Mouse (Mus musculus) embryo, embryonic 10.5 days (tissue): ENCODE results near the gene Arl3.
A peak's percentile ranks its signal among the peaks of the same experiment; 100 is the strongest.

Experiments
- DNase-seq: peaks from one replicate; pipeline ENCODE4 v3.0.0-alpha.2; 2015; ENCODE audit warnings: low spot score

Arl3 gene

DNA sequence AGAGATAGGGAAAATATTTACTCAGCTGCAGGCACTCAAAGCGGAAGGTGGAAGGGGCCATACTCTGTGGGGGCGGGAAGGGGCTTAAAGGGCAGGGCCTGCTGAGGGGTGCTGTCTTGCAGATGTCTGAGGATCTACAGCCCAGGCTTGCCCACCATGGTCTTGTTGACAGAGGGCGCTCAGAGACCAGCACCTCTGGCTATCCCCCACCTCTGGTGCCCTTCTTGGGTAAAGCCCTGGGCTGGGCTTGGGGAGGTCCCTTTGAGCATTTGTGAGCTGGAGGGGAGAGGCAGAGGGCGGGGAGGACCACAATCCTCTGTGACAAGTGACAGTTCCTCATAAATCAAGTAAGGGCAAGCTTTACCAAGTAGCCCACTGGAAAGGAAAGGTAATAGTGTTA, 39.9 kb downstream of the Arl3 start:
- peak; percentile 50 for DNase-seq

DNA sequence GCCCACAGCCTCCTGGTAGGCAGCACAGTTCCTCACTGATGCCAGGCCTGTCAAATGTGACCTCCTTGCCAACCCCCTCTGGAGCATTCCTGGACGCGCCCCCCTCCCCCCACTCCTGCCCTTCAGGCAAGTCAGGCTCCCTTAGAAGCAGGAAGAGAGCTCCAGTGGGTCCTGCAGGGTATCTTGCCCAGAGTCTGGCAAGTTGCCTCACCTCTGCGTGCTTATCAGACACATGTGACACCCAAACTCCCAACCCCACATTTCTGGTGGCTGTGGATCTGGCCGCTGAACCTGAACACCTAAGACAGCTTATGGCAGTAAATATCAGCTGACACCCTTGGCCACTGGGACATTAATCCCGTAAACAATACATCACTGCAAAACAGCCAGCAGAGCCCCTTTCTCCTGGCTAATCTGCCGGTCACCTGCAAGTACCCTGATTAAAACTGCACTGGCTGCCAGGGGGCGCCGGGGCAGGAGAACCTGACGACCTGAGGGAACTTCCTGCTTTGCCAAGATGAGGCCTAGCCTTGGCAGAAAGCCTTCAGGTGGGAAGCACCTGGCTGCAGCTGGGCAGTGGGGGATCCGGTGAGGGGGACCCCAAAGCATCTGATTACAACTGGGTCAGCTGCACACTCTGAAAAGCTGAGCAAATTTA, 40.8 kb downstream of the Arl3 start:
- peak; percentile 26 for DNase-seq

DNA sequence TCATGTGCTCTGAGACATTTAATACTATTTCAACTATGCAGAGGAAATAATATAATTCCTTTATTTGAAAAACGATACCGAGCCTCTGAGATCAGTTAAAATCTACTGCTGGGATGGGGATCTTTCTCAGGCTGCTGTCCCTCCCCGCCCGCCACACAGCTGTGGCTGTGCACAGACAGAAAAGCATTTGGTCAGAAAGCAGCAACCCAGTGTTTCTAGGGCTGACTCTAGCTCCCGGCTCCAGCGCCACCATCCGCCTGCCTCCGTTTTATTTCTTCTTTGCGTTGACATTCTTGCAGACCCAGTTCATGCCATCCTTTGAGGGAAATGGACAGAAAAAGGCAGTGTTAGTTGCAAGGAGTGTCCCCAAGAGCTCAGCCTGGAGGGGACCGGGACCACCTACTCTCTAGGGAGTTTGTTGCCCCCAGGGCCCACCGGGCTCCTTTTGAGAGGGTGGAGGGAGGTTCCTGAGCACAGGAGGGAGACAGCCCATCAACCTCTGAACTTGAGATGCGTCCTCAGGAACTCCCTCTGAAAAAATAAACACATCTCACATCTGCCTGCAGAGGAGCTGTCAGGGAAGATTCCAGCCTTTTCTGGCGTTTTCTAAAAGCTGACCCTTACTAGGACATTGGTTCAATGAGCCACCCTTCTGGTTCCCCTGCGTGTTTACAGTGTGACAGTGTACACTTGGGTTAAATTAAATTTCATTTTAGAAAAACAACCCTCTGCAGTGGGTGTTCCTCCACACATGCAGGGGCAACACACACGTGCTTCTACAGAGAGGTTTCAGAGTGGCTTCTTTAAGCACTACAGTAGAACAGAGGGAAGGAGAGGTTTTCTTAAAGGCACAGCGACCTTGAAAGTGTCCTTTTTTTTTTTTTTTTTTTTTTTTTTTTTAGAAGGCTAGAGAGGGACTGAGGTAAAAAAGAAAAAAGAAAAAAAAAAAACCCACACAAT, 41.6 kb downstream of the Arl3 start:
- DNase-seq: peak; percentile 34

DNA sequence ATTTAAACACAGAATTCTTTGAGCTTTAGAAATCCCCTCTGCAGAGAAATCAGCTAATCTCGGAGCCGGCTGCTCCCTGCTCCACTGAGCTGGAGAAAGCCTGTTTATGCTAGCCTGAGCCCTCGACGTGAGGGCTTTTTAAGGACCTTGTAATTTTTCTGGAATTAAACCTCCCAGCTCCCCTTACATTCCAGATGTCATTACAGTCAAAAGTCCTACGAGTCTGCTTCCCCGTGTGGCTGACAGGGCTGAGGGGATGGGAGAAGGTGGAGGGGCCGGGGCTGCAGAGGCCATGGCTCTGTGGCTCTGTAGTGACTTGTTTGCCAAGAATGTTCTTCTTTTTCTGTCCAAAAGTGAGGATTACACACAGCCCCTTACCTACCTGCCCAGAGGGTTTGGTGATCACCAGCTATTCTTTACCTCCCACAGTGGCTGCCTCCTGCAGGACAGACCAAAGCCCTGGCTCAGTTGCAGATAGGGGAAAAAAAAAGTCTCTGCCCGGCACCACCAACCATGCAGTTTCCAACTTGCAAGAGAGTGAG, 42.5 kb downstream of the Arl3 start:
- DNase-seq: no peak

DNA sequence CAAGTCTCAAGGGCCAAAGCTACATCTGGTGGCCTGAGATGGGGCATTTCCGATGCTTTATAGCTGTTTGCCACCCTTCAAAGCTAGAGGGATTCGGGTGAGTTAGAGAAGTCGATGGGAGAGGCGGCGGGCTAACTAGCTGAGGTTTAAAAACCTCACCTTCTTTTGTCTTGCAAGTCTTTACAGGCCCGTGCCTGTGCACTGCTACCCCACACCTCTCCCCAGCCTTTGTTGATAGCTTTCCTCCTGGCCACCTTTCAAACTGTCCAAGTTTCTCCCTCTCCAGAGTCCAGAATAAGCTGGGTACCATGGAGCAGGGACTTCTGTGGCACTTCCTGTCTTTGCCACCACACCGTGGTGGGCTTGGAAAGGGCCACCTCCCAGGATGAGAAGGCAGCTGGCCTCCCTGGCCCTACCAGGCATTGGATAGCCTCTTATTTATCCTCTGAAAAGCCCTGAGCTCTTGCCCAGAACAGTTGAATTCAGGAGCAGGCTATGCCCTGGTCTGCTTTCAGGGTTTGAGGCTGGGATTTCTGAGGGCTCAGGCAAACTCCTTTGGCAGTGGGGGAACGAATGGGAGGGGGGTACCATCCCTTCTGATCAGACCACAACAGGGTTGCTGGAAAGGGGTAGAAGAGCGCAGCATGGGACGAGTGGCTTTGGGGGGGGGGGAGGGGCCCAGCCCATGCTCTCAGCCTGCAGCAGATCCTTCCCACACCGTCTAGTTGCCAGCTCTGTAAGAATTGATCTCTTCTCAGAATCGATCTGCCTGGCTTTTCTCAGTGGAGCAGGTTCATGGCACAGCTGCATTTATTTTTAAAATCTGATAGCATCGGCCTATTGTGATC, 43.2 kb downstream of the Arl3 start:
- no peak for DNase-seq

DNA sequence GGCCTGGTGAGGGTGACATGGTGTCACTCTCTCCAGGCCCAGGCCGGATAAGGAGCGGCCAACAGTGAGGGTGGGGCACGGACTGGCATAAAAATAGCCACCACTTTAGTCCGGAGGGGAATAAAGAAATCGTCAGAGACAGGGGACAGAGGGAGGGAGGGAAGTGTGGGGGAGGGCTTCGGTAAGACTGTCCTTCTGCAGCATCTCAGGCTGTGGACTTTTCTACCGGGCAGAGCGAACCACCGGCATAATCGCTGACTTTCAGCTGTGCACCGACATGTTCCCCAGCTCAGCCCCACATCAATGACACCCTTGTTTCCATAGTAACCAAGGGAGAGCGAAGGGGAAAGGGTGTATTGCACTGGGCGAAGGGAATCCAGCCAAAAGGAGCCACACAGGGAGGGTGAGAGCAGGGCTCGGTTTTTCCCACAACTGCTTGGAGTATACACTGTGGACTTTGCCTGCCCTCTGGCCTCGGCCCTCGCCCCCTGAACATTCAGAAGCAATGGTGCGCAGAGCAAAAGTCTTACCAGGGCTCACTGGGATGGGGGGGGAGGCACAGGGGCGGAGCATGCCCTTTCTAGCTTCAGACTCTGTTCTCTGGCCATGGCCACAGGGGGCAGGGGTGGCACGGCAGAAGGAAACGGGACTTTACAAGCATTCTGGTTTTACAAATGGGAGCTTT, 44.3 kb downstream of the Arl3 start:
- peak; percentile 84 for DNase-seq

DNA sequence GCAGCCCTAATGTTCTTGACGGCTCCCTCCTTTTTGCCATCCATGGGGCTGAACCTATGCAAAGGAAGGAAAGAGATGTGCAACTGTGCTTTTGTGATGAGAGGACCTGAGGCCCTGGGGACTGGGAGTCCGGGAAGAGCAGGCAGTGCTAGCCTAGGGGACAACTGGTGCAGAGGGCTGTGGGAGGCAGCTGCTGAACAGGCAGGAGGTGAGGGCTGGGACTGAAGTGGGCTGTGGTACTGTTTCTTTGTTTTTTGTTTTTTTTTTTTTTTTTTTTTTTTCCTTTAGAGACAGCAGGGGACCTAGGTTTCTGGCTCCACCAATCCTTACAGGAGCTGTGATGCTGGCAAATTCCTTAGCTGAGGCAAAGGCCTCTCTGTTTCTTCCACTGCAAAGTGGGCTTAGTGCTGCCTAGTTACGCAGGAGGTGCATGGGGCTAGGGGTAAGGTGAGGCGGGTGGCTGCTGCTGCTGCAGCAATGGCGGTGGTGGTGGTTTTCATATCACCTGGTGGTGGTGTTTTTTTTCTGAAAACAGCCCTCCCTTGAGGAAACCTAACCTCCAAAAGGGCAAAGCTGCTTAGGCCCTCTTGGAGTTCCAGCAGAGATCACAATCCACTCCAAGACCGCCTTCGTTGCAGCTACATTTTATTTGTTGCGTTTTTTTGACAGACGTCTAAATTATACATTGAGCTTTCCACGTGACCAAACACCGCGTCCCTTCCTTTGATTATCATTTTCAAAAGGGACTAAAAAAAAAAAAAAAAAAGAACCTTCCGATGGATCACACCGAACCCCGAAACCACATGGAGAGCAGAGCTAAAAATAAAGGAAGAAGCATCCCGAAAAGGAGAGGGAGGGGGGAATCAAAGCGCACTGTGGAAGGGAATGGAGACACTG, 45.1 kb downstream of the Arl3 start:
- no peak for DNase-seq

DNA sequence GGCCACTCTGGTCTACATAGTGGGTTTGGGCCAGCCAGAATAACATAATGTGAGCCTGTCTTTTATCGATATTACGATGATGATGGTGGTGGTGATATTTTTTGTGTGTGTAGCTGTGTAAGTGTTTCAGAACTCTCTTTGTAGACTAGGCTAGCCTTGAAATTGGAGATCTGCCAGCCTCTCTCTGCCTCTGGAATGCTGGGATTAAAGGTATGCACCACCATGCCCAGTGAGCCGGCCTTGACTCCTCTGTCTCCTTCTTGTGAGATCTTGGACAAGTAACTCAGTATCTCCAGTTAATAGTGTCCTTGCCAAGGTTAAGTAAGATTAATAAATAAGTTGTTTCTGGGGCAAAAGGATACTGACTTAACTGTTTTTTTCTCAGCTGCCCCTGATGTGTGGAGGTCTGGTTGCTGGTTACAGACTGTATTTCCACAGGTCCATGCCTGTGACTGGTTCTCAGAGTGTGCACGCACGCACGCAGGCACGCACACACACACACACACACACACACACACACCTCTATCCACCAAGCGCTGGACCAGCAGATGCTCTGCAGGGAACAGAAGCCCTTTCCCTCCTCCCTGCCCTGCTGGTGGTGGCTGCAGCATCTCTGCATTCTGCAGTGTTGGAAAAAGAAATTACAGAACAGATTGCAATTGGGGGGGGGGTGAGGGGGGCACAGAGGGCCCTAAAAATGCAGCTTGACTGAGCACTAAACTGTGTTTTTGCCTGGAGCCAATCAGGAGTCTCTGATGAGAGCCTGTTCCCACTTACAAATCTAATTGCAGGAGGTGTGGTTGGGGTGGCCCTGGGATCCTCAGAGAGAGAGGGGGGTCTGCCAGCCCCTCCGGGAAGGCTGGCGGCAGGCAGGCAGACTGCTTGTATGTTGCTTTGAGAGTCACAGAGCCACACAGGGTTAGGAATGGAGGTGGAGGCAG, 47.0 kb downstream of the Arl3 start:
- DNase-seq: no peak

DNA sequence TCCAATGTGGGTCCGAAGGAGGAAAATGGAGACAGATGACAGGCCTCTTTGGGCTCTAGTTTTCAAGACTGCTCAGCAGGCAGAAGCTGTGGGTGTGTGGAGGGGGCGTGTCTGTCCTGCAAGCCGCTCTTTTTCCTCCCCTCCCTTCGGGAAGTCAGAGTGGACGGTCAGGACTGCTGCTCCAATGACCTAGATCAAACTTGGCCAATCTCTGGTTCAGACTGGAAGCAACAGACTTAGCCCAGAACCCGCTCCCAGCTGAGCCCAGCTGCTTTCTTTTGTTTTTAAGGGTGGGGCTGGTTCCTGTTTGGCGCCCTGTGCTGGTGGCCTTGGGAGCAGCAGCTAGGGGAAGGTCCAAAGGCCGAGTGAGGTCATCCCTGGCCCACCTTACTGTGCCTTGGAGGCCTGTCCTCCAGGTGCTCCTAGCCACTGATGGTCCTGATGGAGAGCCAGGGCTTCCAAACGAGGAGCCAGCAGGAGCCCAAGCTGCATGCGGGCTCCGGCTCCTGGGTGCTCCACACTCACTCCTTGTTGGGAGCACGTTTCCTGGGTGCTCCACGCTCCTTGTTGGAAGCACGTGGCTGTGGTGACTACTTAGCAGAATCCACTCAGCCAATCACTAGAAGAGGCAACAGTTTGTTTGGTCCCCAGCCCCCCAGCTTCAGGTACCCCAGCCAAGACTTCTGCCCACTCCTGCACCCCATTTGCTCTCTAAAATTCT, 48.2 kb downstream of the Arl3 start:
- peak; percentile 74 for DNase-seq

DNA sequence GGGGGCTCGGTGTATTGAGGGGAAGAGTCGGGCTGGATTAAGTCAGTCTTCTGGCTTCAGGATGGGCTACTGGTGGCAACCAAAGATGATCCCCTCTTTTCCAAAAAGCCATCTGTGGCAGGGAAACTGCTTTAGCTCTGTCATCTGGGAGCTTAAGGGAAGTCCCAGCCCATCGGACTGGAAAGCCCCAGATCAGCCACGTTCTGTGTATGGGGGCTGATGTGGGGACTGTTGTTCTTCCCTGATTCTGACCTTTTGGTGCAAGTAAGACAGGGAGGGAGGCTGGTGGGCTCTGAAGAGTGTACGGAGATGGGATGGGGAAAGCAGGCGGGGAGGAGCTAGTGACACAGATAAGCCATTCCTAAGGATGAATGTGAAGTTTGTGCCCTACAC, 48.9 kb downstream of the Arl3 start:
- DNase-seq: no peak

DNA sequence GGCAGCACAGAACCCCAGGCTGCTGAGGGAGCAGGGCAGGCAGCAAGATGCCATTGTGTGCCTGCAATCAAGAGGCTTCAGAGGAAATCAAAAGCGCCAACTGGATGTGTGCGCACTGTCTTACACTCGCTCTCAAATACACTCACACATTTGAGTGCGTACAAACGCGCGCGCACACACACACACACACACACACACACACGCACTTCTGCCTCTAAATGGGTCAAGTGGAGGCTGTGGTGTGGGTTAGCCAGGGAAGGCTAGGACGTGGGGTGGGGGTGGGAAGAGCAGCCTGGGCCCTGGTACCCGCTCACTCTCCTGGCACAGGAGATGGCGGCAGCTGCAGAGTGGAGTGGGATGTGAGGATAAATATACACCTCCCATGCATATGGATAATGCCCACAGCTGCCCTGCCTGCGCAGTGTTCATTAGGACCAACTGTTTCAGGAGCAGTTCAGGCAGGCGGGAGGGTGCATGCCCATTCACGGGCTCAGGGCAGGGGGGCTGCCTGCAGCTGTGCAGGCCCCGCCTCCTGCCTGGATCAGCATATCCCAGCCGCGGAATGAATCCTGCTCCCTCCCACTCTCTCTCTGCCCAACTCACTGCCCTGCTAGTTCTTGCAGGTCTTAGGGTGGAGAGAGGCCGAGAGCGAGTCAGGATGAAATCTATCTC, 49.4 kb downstream of the Arl3 start:
- peak; percentile 89 for DNase-seq

DNA sequence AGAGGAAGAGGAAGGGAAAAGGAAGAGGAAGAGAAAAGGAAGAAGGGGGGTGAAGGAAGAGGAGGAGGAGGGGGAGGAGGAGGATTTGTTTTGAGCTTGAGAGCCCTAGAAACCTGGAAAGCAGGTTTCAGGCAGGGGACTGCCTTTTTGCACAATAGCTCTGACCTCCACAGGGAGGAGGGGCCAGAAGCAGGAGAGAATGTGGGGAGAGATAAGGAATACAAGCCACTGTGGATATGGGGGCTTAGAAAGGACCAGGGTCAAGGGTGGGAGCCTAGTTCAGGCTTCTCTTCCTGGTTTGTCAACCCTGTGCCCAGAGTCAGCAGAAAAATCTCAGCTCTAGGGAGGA, 49.9 kb downstream of the Arl3 start:
- no peak for DNase-seq

DNA sequence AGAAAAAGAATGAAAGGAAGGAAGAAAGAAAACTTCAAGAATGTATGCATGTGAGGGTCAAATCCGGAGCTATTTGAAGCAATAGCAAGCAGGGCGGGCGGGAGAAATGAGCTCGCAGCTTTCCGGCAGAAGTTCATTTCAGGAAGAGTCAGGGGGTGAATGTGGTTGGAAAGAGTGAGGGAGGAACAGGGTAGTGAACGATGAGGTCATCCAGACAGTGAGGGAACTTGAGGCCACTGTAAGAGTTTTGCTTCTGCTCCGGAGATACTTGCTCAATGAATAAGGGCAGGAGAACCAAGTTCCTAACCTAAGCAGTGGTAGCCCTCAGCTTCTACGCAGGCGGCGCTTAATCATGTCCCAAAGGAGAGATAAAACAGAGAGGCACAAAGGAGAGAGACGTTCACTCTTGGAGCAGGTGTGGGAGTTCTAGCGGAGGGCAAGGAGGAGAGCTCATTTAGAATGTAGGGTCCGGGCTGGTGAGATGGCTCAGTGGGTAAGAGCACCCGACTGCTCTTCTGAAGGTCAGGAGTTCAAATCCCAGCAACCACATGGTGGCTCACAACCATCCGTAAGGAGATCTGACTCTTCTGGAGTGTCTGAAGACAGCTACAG, 50.5 kb downstream of the Arl3 start:
- peak; percentile 28 for DNase-seq

DNA sequence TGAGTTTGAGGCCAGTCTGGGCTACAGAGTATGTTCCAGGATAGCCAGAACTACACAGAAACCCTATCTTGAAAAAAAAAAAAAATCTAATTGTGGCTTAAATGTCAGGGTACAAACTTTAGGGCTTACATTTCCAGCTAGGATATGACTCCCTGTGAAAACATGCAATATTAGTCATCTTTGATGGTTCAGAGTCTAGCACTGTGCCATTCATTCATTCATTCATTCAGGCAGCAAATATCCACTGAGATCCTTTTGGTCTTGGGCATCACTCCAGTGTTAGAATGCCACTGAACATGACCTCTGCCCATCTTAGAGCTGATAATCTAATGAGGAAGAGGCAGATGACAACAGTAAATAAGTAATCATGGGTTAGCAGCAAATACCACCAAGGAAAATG, 51.3 kb downstream of the Arl3 start:
- no peak for DNase-seq

DNA sequence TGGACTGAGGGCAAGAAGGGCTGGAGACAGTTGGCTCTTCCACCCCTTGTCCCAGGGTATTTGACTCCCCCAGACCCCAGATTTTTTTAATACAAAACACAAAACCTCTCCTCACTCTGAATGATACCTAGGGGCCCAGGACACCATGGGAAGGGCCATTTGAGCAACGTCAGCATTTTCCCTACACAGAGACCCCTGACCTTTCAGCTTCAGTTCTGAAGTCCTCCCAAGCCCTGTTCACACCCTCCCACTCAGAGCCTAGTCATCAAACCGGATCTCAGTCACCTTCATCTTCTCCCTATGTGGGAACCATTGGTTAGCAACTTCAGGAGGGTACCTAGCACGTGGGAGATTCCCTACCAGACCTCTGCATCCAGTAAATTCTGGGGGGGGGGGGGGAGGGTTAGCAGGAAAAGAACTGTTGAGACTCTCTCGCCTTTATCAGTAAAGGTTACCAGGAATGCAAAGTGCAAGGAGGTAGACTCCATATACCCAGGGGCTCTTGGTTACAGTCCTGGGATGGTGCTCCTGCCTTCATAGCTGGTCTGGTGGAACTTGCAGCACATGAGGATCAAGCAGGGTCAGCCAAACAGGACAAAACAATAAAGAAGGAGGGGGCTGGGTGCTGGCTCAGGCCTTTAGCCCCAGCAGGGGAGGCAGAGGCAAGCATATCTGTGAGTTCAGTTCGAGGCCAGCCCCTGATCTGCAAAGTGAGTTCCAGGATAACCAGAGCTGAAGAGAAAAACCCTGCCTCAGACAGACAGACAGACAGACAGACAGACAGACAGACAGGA, 54.0 kb downstream of the Arl3 start:
- DNase-seq: peak; percentile 42

DNA sequence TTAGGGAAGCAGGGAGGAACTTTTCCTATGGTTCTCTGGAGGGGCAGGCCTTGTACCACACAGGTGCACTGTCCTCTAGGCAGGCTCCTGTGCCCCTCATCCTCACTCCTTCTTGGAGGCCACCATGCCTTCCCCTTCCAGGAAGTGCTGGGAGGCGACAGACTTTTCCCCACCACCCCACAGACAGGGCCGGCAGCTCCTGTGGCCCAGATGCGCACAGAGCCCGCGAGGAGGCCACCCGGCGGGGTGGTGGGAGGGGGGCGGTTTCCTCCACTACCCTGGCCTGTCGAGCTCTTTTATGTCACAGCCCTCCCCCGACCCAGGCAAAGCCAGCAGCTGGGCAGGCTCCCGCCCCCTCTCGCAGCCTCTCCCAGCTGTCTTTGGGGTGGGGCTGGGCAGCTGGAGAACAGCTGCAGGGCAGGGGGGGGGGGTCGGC, 54.6 kb downstream of the Arl3 start:
- peak; percentile 72 for DNase-seq
